Mouse (Mus musculus) G1E (cell line): ENCODE data around the gene Nbr1. TPM values are rescaled to one million over a fixed set of nuclear protein-coding genes. Genes with fewer than 3 reads are reported as not detected.
"Not testable (repeated sequence)": the region's sequence is repeated elsewhere in the genome, so short reads cannot be mapped to it uniquely, and the experiment has no call there.

Experiments used
- ATAC-seq: 2 replicates; pipeline ENCODE4 v1.8.0; 2016; ENCODE audit warnings: mild to moderate bottlenecking; ENCODE audit not compliant: insufficient number of reproducible peaks, poor library complexity, low FRiP score, severe bottlenecking; ENCODE audit errors: extremely low read depth
- DNase-seq: peaks from one replicate; pipeline ENCODE4 v3.0.0; 2012; ENCODE audit warnings: low spot score
- H3K27me3 ChIP-seq: 2 replicates; pipeline ENCODE4 v1.6.1; 2012; ENCODE audit warnings: mild to moderate bottlenecking, low read length, inconsistent platforms; ENCODE audit not compliant: insufficient read depth
- H3K36me3 ChIP-seq: replicated peaks from 2 replicates; pipeline ENCODE3; 2012; ENCODE audit warnings: mild to moderate bottlenecking, inconsistent platforms
- H3K4me1 ChIP-seq: 2 replicates; pipeline ENCODE4 v1.6.1; 2012; ENCODE audit warnings: low read depth, low read length, inconsistent platforms, mixed read lengths; ENCODE audit not compliant: insufficient read depth
- H3K4me3 ChIP-seq: 2 replicates; pipeline ENCODE4 v1.5.1; 2012; ENCODE audit warnings: low read depth, mild to moderate bottlenecking, inconsistent platforms, low read length, moderate library complexity, mixed read lengths
- H3K9me3 ChIP-seq: replicated peaks from 2 replicates; pipeline ENCODE4 v1.6.1; 2012; ENCODE audit warnings: inconsistent platforms
- CTCF ChIP-seq: IDR thresholded peaks from 2 replicates; pipeline ENCODE4 v1.5.1; 2012; ENCODE audit warnings: low read depth, low read length, inconsistent platforms, mixed read lengths
- GATA1 ChIP-seq: IDR thresholded peaks from 2 replicates; pipeline ENCODE4 v1.6.1; 2012; ENCODE audit warnings: borderline replicate concordance, low read length, inconsistent platforms, mixed read lengths
- GATA2 ChIP-seq: IDR thresholded peaks from 2 replicates; pipeline ENCODE4 v1.6.1; 2012; ENCODE audit warnings: low read depth, low read length, inconsistent platforms, borderline replicate concordance
- POLR2AphosphoS5 ChIP-seq: IDR thresholded peaks from 2 replicates; pipeline ENCODE4 v1.6.1; 2012; ENCODE audit warnings: low read depth, low read length, inconsistent platforms; ENCODE audit not compliant: insufficient replicate concordance
- TAL1 ChIP-seq: conservative IDR thresholded peaks from 2 replicates; pipeline ENCODE4 v1.6.1; 2012; ENCODE audit warnings: low read depth, low read length, inconsistent platforms, mixed read lengths
- polyA plus RNA-seq: library from polyadenylated mRNA; stranded (reverse); fragments of >175 nt; gene quantifications from 2 replicates; pipeline ENCODE4 v1.2.3, GENCODE M21; 2012
- total RNA-seq, 2 experiments: library from RNA; stranded (forward) in 1 of 2; stranded (reverse) in 1 of 2; fragments of 200-1000 nt in 1 of 2; fragments of >200 nt in 1 of 2; fragmentation: Nextera tagmentation in 1 of 2; gene quantifications; 2 replicates each; pipeline ENCODE4 v1.2.3; 2014 to 2017

Nbr1 gene
- total and polyA plus RNA-seq, 3 experiments, result 45.6 to 109 (median 99.4) TPM

GRCm38 (mm10) chr11:101576116-101576515 lies 24.2 kb downstream of the Nbr1 start:
- Histone ChIP-seq H3K9me3 (no peaks in the 10 kb centered on the region), H3K4me1 (peaks cover 6% of the 10 kb centered on the region; the same call in 1 of the 2 replicates), H3K4me3 (no peak overlapping the region), H3K27me3 (no peaks in the 10 kb centered on the region), H3K36me3 (peaks cover 97% of the 10 kb centered on the region)
- ATAC-seq (no peak), DNase-seq (no peak)
- TF ChIP-seq TAL1, result no peak
- TF ChIP-seq GATA2, result no peak
- TF ChIP-seq GATA1, result no peak
- TF ChIP-seq CTCF, result no peak
- TF ChIP-seq POLR2AphosphoS5, result no peak

GRCm38 (mm10) chr11:101581081-101581764 lies 29.3 kb downstream of the Nbr1 start:
- Histone ChIP-seq H3K4me1 (peaks cover 19% of the 10 kb centered on the region), H3K27me3 (no peaks in the 10 kb centered on the region), H3K9me3 (no peaks in the 10 kb centered on the region), H3K36me3 (peaks cover 61% of the 10 kb centered on the region), H3K4me3 (no peak overlapping the region)
- no peak for ATAC-seq
- DNase-seq, result no peak
- TF ChIP-seq CTCF, result no peak
- no peak for TF ChIP-seq GATA2
- no peak for TF ChIP-seq TAL1
- TF ChIP-seq POLR2AphosphoS5, result no peak
- no peak for TF ChIP-seq GATA1

- peak within 1 kb of the TSS; percentile 68 for H3K4me3 ChIP-seq
- H3K36me3 ChIP-seq, result peaks cover 57% of the 10 kb centered on the region
- DNase-seq (peak; percentile 70), ATAC-seq (peak; percentile 57; the same call in 1 of the 2 replicates)
- H3K9me3 ChIP-seq, result no peaks in the 10 kb centered on the region
- H3K27me3 ChIP-seq, result no peaks in the 10 kb centered on the region
- no peak for TF ChIP-seq POLR2AphosphoS5
- TF ChIP-seq GATA1, result no peak
- TF ChIP-seq CTCF, result no peak
- TF ChIP-seq TAL1, result no peak
- no peak for TF ChIP-seq GATA2
- peaks cover 19% of the 10 kb centered on the region for H3K4me1 ChIP-seq
Observed at GRCm38 (mm10) chr11:101582054-101583035, 30.4 kb downstream of the Nbr1 start, which contains the start of gene Tmem106a. Gene Tmem106a, plus strand, starts transcription at chr11:101582242.

GRCm38 (mm10) chr11:101583205-101583604 lies 31.3 kb downstream of the Nbr1 start:
- Histone ChIP-seq H3K4me1 (peaks cover 19% of the 10 kb centered on the region), H3K9me3 (no peaks in the 10 kb centered on the region), H3K36me3 (peaks cover 53% of the 10 kb centered on the region), H3K4me3 (no peak overlapping the region), H3K27me3 (no peaks in the 10 kb centered on the region)
- ATAC-seq, result no peak
- TF ChIP-seq POLR2AphosphoS5 (no peak), CTCF (no peak), GATA1 (no peak), TAL1 (no peak), GATA2 (no peak)
- no peak for DNase-seq

- not testable (repeated sequence) for ATAC-seq, H3K4me3 ChIP-seq, DNase-seq, H3K9me3 ChIP-seq, H3K27me3 ChIP-seq
- Histone ChIP-seq H3K4me1 (peaks cover 24% of the 10 kb centered on the region), H3K36me3 (peaks cover 41% of the 10 kb centered on the region)
Observed at GRCm38 (mm10) chr11:101585031-101585430, 33.1 kb downstream of the Nbr1 start.

- H3K4me1 ChIP-seq, result peaks cover 23% of the 10 kb centered on the region
- peaks cover 35% of the 10 kb centered on the region for H3K36me3 ChIP-seq
- TF ChIP-seq TAL1 (no peak), GATA2 (no peak), CTCF (no peak), GATA1 (no peak), POLR2AphosphoS5 (no peak)
- ATAC-seq (no peak), DNase-seq (no peak)
- no peak overlapping the region for H3K4me3 ChIP-seq
- no peaks in the 10 kb centered on the region for H3K9me3 ChIP-seq
- no peaks in the 10 kb centered on the region for H3K27me3 ChIP-seq
Observed at GRCm38 (mm10) chr11:101585805-101586204, 33.9 kb downstream of the Nbr1 start.
